Mouse (Mus musculus) stomach, embryonic 15.5 days (tissue): ENCODE data around the gene Nim1k. TPM values are rescaled to one million over a fixed set of nuclear protein-coding genes. Genes with fewer than 3 reads are reported as not detected.
A peak's percentile ranks its signal among the peaks of the same experiment; 100 is the strongest.

Experiments
- ATAC-seq: fragments of 200-750 bp; cut with Nextera tagmentation; 2 replicates; pipeline ENCODE4 v1.8.0; 2017; ENCODE audit warnings: low read depth, moderate number of reproducible peaks, moderate TSS enrichment; ENCODE audit not compliant: insufficient read depth, low FRiP score
- H3K27ac ChIP-seq: fragments of 300-500 bp; sonication (generic); 2 replicates; pipeline ENCODE4 v1.5.1; 2015; ENCODE audit warnings: mild to moderate bottlenecking, inconsistent platforms
- H3K27me3 ChIP-seq: fragments of 300-500 bp; sonication (generic); replicated peaks from 2 replicates; pipeline ENCODE4 v1.6.1; 2015; ENCODE audit warnings: inconsistent platforms
- H3K36me3 ChIP-seq: fragments of 300-500 bp; sonication (generic); 2 replicates; pipeline ENCODE4 v1.6.1; 2015; ENCODE audit warnings: inconsistent platforms
- H3K4me1 ChIP-seq: fragments of 300-500 bp; sonication (generic); 2 replicates; pipeline ENCODE4 v1.6.1; 2015; ENCODE audit warnings: inconsistent platforms
- H3K4me2 ChIP-seq: fragments of 300-500 bp; sonication (generic); 2 replicates; pipeline ENCODE4 v1.6.1; 2015; ENCODE audit warnings: mild to moderate bottlenecking, inconsistent platforms
- H3K4me3 ChIP-seq: fragments of 300-500 bp; sonication (generic); replicated peaks from 2 replicates; pipeline ENCODE4 v1.5.1; 2015; ENCODE audit warnings: inconsistent platforms
- H3K9ac ChIP-seq: fragments of 300-500 bp; sonication (generic); 2 replicates; pipeline ENCODE4 v1.6.1; 2015; ENCODE audit warnings: inconsistent platforms
- H3K9me3 ChIP-seq: fragments of 300-500 bp; sonication (generic); 2 replicates; pipeline ENCODE4 v1.6.1; 2016; ENCODE audit warnings: inconsistent platforms
- WGBS: fragments of 180-500 bp; shearing (Covaris S2); methylation state at CpG from one replicate; pipeline ENCODE4 v1.1.7; 2015; 5-methylcytosine and 5-hydroxymethylcytosine counted together
- polyA plus RNA-seq: library from polyadenylated mRNA; unstranded; fragments of >200 nt; fragmentation: Nextera tagmentation; extraction: Ambion mirVana; gene quantifications from 2 replicates; pipeline ENCODE4 v1.2.1, GENCODE M21; 2015

Gene Nim1k
- polyA plus RNA-seq, 1 experiment from 2014 or later, result 0.71 TPM

DNA sequence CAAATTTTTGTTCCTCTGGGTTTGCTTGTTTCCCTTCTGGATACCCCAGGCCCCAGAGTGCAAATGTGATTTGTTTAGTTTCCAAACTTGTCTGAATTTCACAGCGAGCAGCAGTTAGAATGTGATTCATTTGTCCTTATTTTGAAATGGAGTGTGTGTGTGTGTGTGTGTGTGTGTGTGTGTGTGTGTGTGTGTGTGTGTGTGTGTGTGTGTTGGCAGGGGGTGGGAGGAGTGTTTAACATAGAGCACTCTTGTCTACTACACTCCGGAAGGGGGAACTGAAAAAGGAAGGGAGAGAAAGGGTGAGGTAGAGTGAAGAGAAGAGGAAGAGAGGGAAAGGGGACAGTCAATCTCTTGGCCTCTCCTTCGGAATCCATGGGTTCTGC, 1.1 kb downstream of the Nim1k start:
- Histone ChIP-seq H3K9ac (no peak overlapping the region), H3K27ac (no peak overlapping the region), H3K4me3 (peak overlapping the region; percentile 57), H3K36me3 (no peaks in the 10 kb centered on the region), H3K9me3 (no peaks in the 10 kb centered on the region), H3K27me3 (no peaks in the 10 kb centered on the region), H3K4me1 (peaks cover 15% of the 10 kb centered on the region), H3K4me2 (peak overlapping the region; percentile 98)
- no peak for ATAC-seq
- 24% methylated on average over 3 of the region's 3 CpGs for WGBS

GRCm38 (mm10) chr13:119753859-119754634, 1.6 kb downstream of the Nim1k start:
- Histone ChIP-seq H3K4me1 (peaks cover 15% of the 10 kb centered on the region), H3K27me3 (no peaks in the 10 kb centered on the region), H3K27ac (no peak overlapping the region), H3K36me3 (no peaks in the 10 kb centered on the region), H3K9ac (no peak overlapping the region), H3K9me3 (no peaks in the 10 kb centered on the region), H3K4me3 (no peak overlapping the region), H3K4me2 (no peak overlapping the region)
- WGBS, result 59% methylated on average over 9 of the region's 9 CpGs
- no peak for ATAC-seq

- H3K4me1 ChIP-seq, result no peaks in the 10 kb centered on the region
- H3K9me3 ChIP-seq, result no peaks in the 10 kb centered on the region
- ATAC-seq, result no peak
- no peaks in the 10 kb centered on the region for H3K36me3 ChIP-seq
- WGBS, result 81% methylated on average over 4 of the region's 4 CpGs
- no peak overlapping the region for H3K9ac ChIP-seq
- no peaks in the 10 kb centered on the region for H3K27me3 ChIP-seq
- H3K4me2 ChIP-seq, result no peak overlapping the region
- no peak overlapping the region for H3K4me3 ChIP-seq
- no peak overlapping the region for H3K27ac ChIP-seq
Observed at GRCm38 (mm10) chr13:119746930-119747329, 8.8 kb downstream of the Nim1k start.

DNA sequence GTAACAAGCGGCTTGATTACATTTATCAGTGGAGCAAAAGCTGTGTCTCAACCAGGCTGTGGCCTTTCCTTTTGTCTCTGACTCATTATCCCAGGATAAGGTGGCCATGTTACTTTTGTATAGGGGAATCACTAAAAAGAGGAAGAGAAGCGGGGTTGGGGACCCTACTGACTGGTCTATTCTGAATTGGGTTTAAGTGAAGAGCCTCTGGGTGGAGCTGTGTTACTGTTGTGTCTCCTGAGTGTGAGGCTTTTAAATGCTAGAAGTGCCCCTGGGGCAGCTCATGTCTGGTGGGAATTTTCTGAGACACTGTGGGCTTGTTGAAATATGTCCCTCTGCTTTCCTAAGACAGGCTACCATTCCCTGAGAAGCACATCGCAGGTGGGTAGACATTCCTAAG, 12.2 kb downstream of the Nim1k start:
- Histone ChIP-seq H3K9ac (no peak overlapping the region), H3K9me3 (no peaks in the 10 kb centered on the region), H3K27ac (no peak overlapping the region), H3K4me3 (no peak overlapping the region), H3K4me2 (no peak overlapping the region), H3K27me3 (no peaks in the 10 kb centered on the region), H3K4me1 (0 out of 2 replicates have a peak, but pooled peaks cover 3% of the 10 kb centered on the region), H3K36me3 (no peaks in the 10 kb centered on the region)
- no peak for ATAC-seq
- WGBS, result 79% methylated on average over 3 of the region's 3 CpGs

DNA sequence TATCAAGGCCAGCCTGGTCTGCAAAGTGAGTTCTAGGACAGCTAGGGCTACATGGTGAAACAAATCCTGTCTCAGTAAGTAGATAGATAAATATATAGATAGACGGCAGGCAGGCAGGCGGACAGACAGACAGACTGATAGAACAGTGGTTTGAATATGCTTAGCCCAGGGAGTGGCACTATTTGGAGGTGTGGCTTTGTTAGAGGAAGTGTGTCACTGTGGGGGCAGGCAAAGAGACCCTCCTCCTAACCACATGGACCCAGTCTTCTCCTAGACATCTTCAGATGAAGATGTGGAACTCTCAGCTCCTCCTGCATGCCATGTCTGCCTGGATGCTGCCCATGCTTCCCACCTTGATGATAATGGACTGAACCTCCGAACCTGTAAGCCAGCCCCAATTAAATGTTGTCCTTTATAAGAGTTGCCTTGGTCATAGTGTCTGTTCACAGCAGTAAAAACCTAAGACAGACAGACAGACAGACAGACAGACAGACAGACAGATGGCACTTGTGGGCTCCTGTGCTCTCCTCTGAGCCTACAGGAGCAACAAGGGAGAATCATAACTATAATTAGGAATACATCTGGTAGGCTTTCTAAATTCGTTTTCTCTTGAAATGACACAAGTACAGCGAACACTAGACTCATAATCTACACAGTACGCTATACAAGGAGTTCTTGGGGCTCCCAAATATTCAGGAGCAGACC, 12.8 kb downstream of the Nim1k start:
- no peak overlapping the region for H3K9ac ChIP-seq
- H3K4me3 ChIP-seq, result no peak overlapping the region
- 76% methylated on average over 6 of the region's 6 CpGs for WGBS
- 0 out of 2 replicates have a peak, but pooled peaks cover 3% of the 10 kb centered on the region for H3K4me1 ChIP-seq
- H3K9me3 ChIP-seq, result no peaks in the 10 kb centered on the region
- H3K36me3 ChIP-seq, result no peaks in the 10 kb centered on the region
- H3K4me2 ChIP-seq, result no peak overlapping the region
- no peak for ATAC-seq
- H3K27me3 ChIP-seq, result no peaks in the 10 kb centered on the region
- no peak overlapping the region for H3K27ac ChIP-seq

- WGBS, result 10% methylated on average over 19 of the region's 19 CpGs
- H3K9ac ChIP-seq, result no peak overlapping the region
Observed at GRCm38 (mm10) chr13:119741390-119742237, 14.1 kb downstream of the Nim1k start.

GRCm38 (mm10) chr13:119731448-119731847, 24.2 kb downstream of the Nim1k start:
- Histone ChIP-seq H3K4me3 (no peak overlapping the region), H3K27ac (no peak overlapping the region), H3K36me3 (no peaks in the 10 kb centered on the region), H3K9me3 (no peaks in the 10 kb centered on the region), H3K27me3 (no peaks in the 10 kb centered on the region), H3K4me2 (no peak overlapping the region), H3K4me1 (no peaks in the 10 kb centered on the region), H3K9ac (no peak overlapping the region)
- WGBS, result 64% methylated on average over 6 of the region's 6 CpGs
- ATAC-seq, result no peak

More at GRCm38 (mm10) chr13:119741390-119742237, 14.1 kb downstream of the Nim1k start:
- Histone ChIP-seq H3K4me3 (peak overlapping the region; percentile 10; the same call in 1 of the 2 replicates), H3K36me3 (no peaks in the 10 kb centered on the region), H3K4me1 (0 out of 2 replicates have a peak, but pooled peaks cover 3% of the 10 kb centered on the region), H3K4me2 (peak overlapping the region; percentile 49), H3K9me3 (no peaks in the 10 kb centered on the region), H3K27ac (no peak overlapping the region), H3K27me3 (no peaks in the 10 kb centered on the region)
- ATAC-seq, result no peak

DNA sequence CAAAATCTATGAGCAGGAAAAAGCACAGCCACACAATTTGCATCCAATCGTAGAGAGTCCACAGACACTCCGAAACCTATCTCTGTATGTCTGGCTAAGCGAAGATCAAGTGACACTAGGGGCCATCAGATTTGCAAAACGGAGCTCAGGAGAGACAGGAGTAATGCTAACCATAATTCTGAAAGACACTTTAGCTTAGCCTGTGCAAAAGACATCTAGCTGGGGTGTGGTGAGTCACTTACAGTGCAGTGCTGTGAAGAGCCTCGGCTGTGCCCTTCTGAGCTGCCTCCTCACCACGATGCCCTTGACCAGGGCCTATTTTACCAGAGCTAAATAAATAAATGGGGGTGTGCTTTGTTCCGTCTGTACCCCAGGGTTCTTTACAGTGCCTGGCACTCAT, 26.3 kb downstream of the Nim1k start:
- Histone ChIP-seq H3K27ac (no peak overlapping the region), H3K27me3 (no peaks in the 10 kb centered on the region), H3K9me3 (no peaks in the 10 kb centered on the region), H3K36me3 (no peaks in the 10 kb centered on the region), H3K4me1 (no peaks in the 10 kb centered on the region), H3K4me3 (no peak overlapping the region), H3K9ac (no peak overlapping the region), H3K4me2 (no peak overlapping the region)
- WGBS, result 87% methylated on average over 7 of the region's 7 CpGs
- ATAC-seq, result no peak

DNA sequence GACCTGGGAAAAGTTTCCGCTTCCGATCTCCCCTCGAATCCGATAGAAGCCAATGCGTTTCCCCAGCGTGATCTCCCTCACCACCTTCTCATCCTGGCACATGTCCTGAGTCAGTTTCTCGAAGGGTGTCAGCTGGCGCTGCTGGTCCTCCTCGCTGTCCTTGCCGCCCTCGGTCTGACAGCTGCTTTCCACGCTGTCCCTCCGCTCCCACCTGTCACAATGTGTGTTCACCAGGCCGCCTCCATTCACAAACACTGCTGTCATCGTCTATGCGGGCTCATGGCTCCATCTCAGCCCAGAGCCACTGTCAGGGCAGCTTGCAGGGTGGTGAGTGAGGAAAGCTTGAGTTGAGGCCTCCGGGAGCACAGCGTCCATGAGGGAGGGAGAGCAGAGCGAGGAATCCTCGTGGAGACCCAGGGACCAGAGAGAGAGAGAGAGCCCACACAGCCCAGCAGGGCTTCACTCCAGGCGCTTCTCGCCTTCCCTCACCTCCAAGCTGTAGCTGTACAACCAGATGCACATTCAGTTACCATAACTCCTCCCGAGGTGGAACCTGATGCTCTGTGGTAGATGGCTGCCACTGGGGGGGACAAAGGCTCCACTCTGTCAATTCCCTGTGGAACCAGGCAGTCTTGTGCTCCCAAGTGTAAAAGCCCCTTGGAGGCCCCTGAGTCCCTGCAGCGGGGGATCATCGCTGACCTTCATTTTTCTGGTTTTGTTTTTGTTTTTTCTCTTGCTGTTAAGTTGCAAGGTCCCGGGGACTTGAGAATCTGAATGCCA, 27.9 kb downstream of the Nim1k start:
- Histone ChIP-seq H3K4me1 (no peaks in the 10 kb centered on the region), H3K4me3 (no peak overlapping the region), H3K27ac (no peak overlapping the region), H3K9me3 (no peaks in the 10 kb centered on the region), H3K9ac (no peak overlapping the region), H3K27me3 (no peaks in the 10 kb centered on the region), H3K36me3 (no peaks in the 10 kb centered on the region), H3K4me2 (no peak overlapping the region)
- no peak for ATAC-seq
- 69% methylated on average over 26 of the region's 26 CpGs for WGBS

DNA sequence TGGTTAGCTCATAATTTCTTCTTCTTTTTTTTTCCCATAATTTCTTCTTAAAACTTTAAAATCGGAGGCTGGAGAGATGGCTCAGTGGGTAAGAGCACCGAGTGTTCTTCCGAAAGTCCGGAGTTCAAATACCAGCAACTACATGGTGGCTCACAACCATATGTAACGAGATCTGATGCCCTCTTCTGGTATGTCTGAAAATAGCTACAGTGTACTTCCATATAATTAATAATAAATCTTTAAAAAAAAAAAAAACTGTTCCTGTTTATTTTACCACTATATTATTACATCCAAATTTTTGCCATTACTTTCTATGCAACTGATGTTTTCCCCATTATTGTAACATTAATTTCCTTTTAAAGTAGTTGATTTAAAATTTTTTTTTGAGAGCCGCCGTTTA, 31.1 kb downstream of the Nim1k start:
- H3K4me2 ChIP-seq, result no peak overlapping the region
- H3K27me3 ChIP-seq, result no peaks in the 10 kb centered on the region
- ATAC-seq, result no peak
- no peak overlapping the region for H3K9ac ChIP-seq
- WGBS, result 84% methylated on average over 7 of the region's 7 CpGs
- H3K36me3 ChIP-seq, result no peaks in the 10 kb centered on the region
- H3K4me1 ChIP-seq, result no peaks in the 10 kb centered on the region
- H3K9me3 ChIP-seq, result no peaks in the 10 kb centered on the region
- no peak overlapping the region for H3K4me3 ChIP-seq
- no peak overlapping the region for H3K27ac ChIP-seq

DNA sequence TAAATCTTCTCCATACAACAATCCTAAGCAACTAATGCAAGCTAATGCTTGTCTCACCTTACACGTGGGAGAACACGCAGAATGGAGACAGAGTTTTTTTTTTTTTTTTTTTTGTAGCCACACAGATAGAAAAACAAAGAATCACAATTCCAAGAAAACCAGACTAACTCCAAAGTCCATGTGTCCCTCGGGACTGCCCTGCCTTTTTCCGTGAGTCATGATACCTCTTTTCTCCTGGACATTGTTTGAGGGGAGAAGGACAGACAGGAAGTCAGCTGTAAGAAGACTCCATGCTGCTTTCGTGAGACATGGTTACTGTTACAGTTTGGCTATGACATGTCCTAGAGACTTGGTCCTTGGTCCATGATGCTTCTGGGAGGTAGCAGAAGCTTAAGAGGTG, 32.3 kb downstream of the Nim1k start:
- no peak for ATAC-seq
- Histone ChIP-seq H3K4me3 (no peak overlapping the region), H3K36me3 (no peaks in the 10 kb centered on the region), H3K4me2 (no peak overlapping the region), H3K27ac (no peak overlapping the region), H3K27me3 (no peaks in the 10 kb centered on the region), H3K4me1 (no peaks in the 10 kb centered on the region), H3K9ac (no peak overlapping the region), H3K9me3 (no peaks in the 10 kb centered on the region)
- WGBS, result 69% methylated on average over 5 of the region's 5 CpGs
